Mouse (Mus musculus) urinary bladder, postnatal 4 days (tissue): ENCODE measurements around the gene Olfr1009.
"Not testable (repeated sequence)": the region's sequence is repeated elsewhere in the genome, so short reads cannot be mapped to it uniquely, and the experiment has no call there.

Experiments used
- DNase-seq, 2 experiments: peaks; one replicate each; pipeline ENCODE4 v3.0.0; 2021 to 2022; ENCODE audit warnings: low spot score in 2 of 2

Gene Olfr1009

GRCm38 (mm10) chr2:85715119-85715518 lies at the start of gene Olfr1009:
Gene Olfr1009 (plus strand): TSS chr2:85715419.
- DNase-seq: no peak

- DNase-seq: no peak
These were observed 36.6 kb upstream of the Olfr1009 start, which contains the start of gene Olfr1006 for GRCm38 (mm10) chr2:85678667-85679066. Gene Olfr1006 (minus strand): TSS chr2:85678767.

GRCm38 (mm10) chr2:85689131-85689530 lies 26.1 kb upstream of the Olfr1009 start, which contains the start of gene Olfr1008:
Gene Olfr1008 (plus strand): TSS chr2:85689431.
- no peak for DNase-seq

GRCm38 (mm10) chr2:85710680-85711079 lies 4.5 kb upstream of the Olfr1009 start:
- not testable (repeated sequence) for DNase-seq

- no peak for DNase-seq
These were observed 4.1 kb upstream of the Olfr1009 start for GRCm38 (mm10) chr2:85711159-85711558.

GRCm38 (mm10) chr2:85725793-85726192 lies 10.6 kb downstream of the Olfr1009 start:
- no peak for DNase-seq

GRCm38 (mm10) chr2:85753822-85754221 lies 38.6 kb downstream of the Olfr1009 start:
- DNase-seq: no peak

- no peak for DNase-seq
These were observed 47.4 kb downstream of the Olfr1009 start, which contains the start of gene Olfr1012 for GRCm38 (mm10) chr2:85762666-85763065. Gene Olfr1012 (minus strand): TSS chr2:85762766.

- no peak for DNase-seq
These were observed 51.6 kb downstream of the Olfr1009 start, which contains the start of gene Olfr1013 for GRCm38 (mm10) chr2:85766798-85767197. Gene Olfr1013 (plus strand): TSS chr2:85767098.

GRCm38 (mm10) chr2:85772413-85772812 lies 57.2 kb downstream of the Olfr1009 start, which contains the start of gene Olfr1014:
Gene Olfr1014 (plus strand): TSS chr2:85772713.
- DNase-seq: no peak
